ENCODE assay signal across 9 mouse cellular contexts in the genomic region with DNA sequence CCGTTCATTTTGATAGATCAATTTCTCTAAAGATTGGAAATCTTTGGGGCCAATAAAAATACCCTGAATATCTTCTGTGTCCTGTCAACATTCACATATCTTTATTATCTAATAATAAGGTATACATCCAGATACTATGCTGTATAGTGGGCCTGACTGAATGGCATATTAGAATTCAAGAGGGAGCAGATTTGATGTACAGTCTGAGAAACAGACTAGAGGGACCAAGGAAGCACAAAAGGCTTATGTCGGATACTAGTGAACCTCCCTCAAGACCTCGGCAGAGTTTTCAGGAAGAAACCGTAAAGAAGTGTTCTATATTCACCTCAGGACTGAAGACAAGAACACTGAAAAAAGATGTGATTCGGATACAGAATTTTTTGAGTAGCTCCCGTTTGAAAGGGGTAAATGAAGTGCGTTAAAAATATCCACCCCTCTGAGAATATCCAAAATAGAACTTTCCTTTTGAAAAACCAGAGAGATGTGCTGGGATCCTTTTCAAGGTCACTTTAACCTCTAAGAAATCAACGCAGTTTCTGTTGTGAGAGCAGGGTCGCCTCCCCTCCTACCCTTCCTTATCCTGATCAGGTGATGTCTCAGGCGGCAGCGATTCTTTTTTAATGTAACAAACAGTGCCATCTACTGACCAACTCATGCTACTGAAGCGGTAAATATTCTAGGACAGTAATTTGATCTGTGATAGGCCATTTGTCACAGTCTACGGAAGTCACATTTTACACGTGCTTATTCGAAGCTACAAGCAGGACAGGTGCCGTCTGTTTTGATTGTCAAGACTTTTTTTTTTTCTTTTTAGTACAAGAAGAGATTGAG.
A peak's percentile ranks its signal among the peaks of the same experiment; 100 is the strongest.
DNase-seq lines count a peak whose midpoint lies in the region; ATAC-seq and TF ChIP-seq lines count a peak whose summit lies in the region.
"Had no signal": no experiment of that assay in that cellular context is flagged by ENCODE, and none has a peak within 500 bp of the region (broad histone marks: within the 10 kb centered on the region; RNA-seq: fewer than 3 reads in every experiment).

No protein-coding gene starts in this region.

- no peaks in the 10 kb centered on the region for H3K4me1 ChIP-seq in intestine, embryonic 14.5 days (replicated peaks; ENCODE audit: control insufficient read depth, insufficient read depth, low read length)
- H3K4me1 ChIP-seq in midbrain, embryonic 10.5 days: no peaks in the 10 kb centered on the region

- intact Hi-C loops in left cerebral cortex, adult 2 months (cut with DNase I): loop anchor here (1.0 to 5.0 kb wide), 4 partner anchors 181 to 632 kb away; no protein-coding TSS in a partner anchor

- no peaks in the 10 kb centered on the region for H3K36me3 ChIP-seq in intestine, embryonic 14.5 days (ENCODE audit: control insufficient read depth, insufficient read depth, low read length)
- no peaks in the 10 kb centered on the region for H3K36me3 ChIP-seq in midbrain, embryonic 10.5 days
- H3K36me3 ChIP-seq: G1E had no signal

- peak overlapping the region; percentile 31 for H3K4me2 ChIP-seq in intestine, embryonic 14.5 days (ENCODE audit: low read length)

- WGBS in intestine, embryonic 14.5 days: 26% methylated on average over 16 of the region's 16 CpGs
- WGBS in midbrain, embryonic 10.5 days: 32% methylated on average over 16 of the region's 16 CpGs

- H3K27me3 ChIP-seq in intestine, embryonic 14.5 days (replicated peaks; ENCODE audit: control insufficient read depth, insufficient read depth, low read length): no peaks in the 10 kb centered on the region
- H3K27me3 ChIP-seq in midbrain, embryonic 10.5 days (ENCODE audit: low read depth, poor library complexity, severe bottlenecking): no peaks in the 10 kb centered on the region

- peak; percentile 92 for TF ChIP-seq CTCF in left cerebral cortex, adult 2 months (IDR thresholded peaks at IDR 0.05)

- no peak overlapping the region for H3K9ac ChIP-seq in intestine, embryonic 14.5 days (ENCODE audit: low read length)

- ATAC-seq in intestine, embryonic 14.5 days (replicated peaks; ENCODE audit: low FRiP score, low TSS enrichment, low read depth): peak; percentile 55

- H3K9me3 ChIP-seq in intestine, embryonic 14.5 days (ENCODE audit: control insufficient read depth, low read length): no peaks in the 10 kb centered on the region
- H3K9me3 ChIP-seq in midbrain, embryonic 10.5 days (replicated peaks): no peaks in the 10 kb centered on the region
- H3K9me3 ChIP-seq: G1E had no signal

- H3K4me3 ChIP-seq in intestine, embryonic 14.5 days (ENCODE audit: low read depth, low read length): 0 out of 2 replicates have a peak overlapping the region, but pooled peaks have one; percentile 13
- peak overlapping the region; percentile 23 for H3K4me3 ChIP-seq in left cerebral cortex, adult 2 months
- H3K4me3 ChIP-seq in midbrain, embryonic 10.5 days: no peak overlapping the region

- H3K27ac ChIP-seq in intestine, embryonic 14.5 days (ENCODE audit: low read depth): no peak overlapping the region
- peak overlapping the region; percentile 9; the same call in 1 of the 2 replicates for H3K27ac ChIP-seq in left cerebral cortex, adult 2 months
- no peak overlapping the region for H3K27ac ChIP-seq in midbrain, embryonic 10.5 days (replicated peaks)

- DNase-seq in spleen, postnatal 36 days (ENCODE audit: low spot score in 2 of 2): peak; percentile 24 to 36
- no peak for DNase-seq in spleen, postnatal 4 days (ENCODE audit: low spot score in 2 of 2)
- peak; percentile 30 to 55 for DNase-seq in cerebellum, postnatal 25 days
- DNase-seq in gastrocnemius, postnatal 10 days: peak; percentile 7
- peak; percentile 58 for DNase-seq in intestine, embryonic 14.5 days (ENCODE audit: low spot score)
- peak; percentile 34 to 41 for DNase-seq in left cerebral cortex, adult 2 months (ENCODE audit: extremely low spot score in 1 of 2, low spot score in 2 of 2)
- DNase-seq in midbrain, embryonic 10.5 days (ENCODE audit: low spot score): peak; percentile 39
- peak; percentile 29 for DNase-seq in right cerebral cortex, postnatal 25 days

Comparison
In these comparisons a context has a peak if more than half of its experiments do, and no peak if none do; other contexts are left out.
1. DNase-seq: peak in spleen, postnatal 36 days (2 of 2), cerebellum, postnatal 25 days (2 of 2), gastrocnemius, postnatal 10 days (single experiment), intestine, embryonic 14.5 days (single experiment), left cerebral cortex, adult 2 months (2 of 2), midbrain, embryonic 10.5 days (single experiment) and right cerebral cortex, postnatal 25 days (single experiment); none in spleen, postnatal 4 days (0 of 2).